Mouse (Mus musculus) 416B (cell line): ENCODE data around the gene Ddx47.

Experiments
- DNase-seq: peaks from one replicate; pipeline ENCODE4 v3.0.0; 2011; ENCODE audit warnings: low read depth

Gene Ddx47

GRCm38 (mm10) chr6:135069856-135070255 lies 58.4 kb downstream of the Ddx47 start:
- DNase-seq: no peak

GRCm38 (mm10) chr6:135070347-135070746 lies 58.9 kb downstream of the Ddx47 start:
- no peak for DNase-seq
